Mouse (Mus musculus) bone marrow macrophage, adult 2 months (primary cell): ENCODE results near the gene Gm49776.

Source experiments
- CTCF ChIP-seq: IDR thresholded peaks from 2 replicates; pipeline ENCODE4 v1.5.1; 2012; ENCODE audit warnings: low read depth, mild to moderate bottlenecking, low read length, moderate library complexity
- POLR2A ChIP-seq: IDR thresholded peaks from 2 replicates; pipeline ENCODE4 v1.6.1; 2012; ENCODE audit warnings: mild to moderate bottlenecking, low read depth, low read length, borderline replicate concordance

- no peak for TF ChIP-seq CTCF
- TF ChIP-seq POLR2A, result no peak
These were observed 10.1 kb upstream of the Gm49776 start for GRCm38 (mm10) chr16:18268182-18268581.
